Mouse (Mus musculus) adrenal gland (tissue): ENCODE measurements around the gene Tubd1.

Experiments used
- intact Hi-C: fragments of 180-260 bp; cut with DNase I; formaldehyde crosslinking; loops from one replicate; pipeline ENCODE4 v1.15.1; 2025
- microRNA-seq, 2 experiments: library from miRNA; unstranded; fragments of <30 nt; microRNA quantifications; one replicate each; pipeline ENCODE4; 2019

Gene Tubd1

DNA sequence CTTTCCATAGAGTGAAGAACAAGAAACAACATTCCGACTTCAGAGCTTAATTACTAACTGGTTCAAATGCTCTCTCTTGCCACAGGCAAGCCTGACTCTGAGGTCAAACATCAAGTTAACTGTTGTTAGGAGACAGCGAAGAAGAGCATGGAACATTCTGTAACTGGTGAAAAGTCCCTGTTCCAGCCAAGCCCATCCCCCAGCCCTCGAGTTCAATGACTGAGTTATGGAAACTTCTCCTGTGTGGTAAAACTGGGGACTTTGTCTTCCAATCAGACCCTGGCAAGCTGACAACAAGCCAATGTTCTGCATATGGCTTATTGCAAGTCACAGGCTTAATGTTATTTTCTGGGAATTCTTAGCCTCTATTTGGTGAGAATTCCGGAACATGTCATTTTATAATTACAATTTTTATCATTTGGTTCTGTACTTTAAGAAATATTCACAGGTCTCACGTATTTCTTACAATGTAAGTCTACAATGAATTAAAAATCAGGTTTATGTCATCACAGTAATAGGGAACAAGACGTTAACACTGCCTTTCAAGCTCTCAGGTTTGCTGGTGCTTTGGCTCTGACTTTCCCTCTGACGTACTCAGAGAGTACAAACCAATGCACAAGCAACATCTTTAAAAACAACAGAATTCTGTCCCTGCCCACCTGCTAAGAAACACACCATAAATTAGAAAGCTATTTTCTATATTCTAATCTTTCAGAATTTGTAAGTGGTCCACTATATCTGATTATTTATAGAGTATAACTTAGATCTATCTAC is 51.6 kb downstream of the Tubd1 start:
- intact Hi-C loops, result no loop called here

DNA sequence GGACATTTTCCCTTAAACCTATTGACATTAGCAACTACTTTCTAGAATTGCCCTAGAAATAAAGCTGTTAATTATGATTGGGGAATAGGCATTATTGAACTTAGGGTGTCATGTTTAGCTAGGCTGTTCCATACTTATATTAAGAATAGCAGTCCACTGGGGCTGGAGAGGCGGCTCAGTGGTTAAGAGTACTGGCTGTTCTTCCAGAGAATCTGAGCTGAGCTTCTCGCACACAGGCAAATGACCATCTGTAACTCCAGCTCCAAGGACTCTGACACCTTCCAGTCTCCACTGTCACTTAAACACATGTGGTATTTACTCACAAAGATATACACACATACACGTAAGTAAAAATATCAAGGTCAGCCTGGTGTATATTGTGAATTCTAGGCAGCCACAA is 52.2 kb downstream of the Tubd1 start:
- intact Hi-C loops, result no loop called here

DNA sequence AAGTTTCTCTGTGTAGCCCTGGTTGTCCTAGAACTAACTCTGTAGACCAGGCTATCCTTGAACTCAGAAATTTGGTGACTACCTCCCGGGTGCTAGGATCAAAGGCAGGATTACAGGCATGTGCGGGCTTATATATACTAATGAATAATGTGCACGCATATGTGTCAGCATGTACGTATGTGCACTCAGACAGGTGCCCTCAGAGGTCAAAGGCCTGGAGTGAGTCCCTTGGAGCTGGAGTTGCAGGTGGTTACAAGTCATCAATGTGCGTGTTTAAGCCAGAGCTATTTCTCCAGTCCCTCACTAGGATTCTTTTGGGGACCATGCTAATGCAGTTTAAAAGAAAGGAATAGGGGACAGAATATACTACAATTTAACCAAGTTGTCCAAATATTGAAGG is 53.4 kb downstream of the Tubd1 start:
- intact Hi-C loops, result no loop called here

DNA sequence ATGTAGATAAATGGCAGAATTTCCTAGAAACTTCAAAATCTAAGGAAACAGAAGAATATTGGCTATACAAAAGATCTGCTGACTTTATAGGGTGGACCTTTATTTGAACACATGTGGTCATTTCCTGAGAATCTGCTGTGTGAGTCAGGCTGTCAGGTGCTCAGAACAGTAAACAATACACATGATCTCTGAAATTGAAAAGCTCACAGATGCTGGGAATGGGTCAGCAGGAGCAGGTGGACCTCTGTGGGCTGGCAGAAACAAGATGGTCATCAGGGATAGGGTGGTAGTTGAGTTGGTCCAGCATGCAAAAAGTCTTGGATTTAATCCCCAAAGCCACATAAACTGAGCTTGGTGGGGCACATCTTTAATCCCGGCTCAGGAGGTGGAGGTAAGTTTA is 53.8 kb downstream of the Tubd1 start:
- intact Hi-C loops, result no loop called here

DNA sequence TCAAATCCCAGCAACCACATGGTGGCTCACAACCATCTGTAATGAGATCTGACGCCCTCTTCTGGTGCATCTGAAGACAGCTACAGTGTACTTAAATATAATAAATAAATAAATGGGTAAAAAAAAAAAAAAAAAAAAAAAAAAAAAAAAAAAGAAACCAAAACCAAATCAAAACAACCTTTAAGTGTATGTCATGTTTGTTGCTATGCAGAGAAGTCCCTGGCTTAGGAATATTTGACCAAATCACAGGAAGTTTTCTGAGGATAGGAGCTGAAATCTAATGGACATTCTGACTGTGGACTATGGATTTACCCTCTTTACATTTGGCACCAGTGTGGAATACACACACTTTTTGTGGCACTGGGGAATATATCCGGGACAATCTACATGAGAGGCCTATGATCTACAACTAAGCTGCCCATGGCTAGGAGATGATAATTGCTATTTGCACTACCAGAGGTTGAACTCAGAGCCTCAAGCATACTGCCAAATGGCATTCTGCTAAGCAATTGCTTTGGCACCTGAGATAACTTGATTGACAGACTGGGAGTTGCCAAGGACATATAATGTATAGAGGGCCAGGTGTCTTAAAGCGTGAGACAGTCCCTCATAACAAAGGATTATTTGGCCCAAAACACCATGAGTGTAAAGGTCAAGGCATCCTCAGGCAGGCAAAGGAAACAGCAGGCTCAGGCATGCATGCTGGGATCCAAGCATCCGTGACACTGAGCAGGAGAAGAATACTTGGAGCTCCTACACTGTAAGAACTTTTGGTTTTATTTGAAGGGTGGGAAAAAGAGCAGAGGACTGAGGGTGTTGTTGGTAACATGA is 54.8 kb downstream of the Tubd1 start:
- intact Hi-C loops, result no loop called here

DNA sequence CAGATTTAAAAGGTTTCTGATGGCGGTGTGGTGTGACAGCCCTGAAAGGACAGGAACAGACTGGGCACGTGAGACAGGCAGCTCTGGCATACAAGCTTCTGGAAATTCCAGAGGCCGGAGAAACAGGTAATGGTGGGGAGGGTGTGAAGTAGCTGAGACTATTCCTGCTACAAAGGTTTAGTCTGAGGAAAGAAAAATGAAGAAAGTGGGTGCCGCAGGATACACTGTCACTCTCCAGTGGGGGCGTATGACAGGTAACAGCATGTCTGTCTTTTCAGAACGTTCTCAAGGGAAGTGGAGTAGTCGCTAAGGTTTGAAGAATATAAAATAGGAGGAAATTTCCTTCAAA is 55.4 kb downstream of the Tubd1 start:
- intact Hi-C loops, result no loop called here

DNA sequence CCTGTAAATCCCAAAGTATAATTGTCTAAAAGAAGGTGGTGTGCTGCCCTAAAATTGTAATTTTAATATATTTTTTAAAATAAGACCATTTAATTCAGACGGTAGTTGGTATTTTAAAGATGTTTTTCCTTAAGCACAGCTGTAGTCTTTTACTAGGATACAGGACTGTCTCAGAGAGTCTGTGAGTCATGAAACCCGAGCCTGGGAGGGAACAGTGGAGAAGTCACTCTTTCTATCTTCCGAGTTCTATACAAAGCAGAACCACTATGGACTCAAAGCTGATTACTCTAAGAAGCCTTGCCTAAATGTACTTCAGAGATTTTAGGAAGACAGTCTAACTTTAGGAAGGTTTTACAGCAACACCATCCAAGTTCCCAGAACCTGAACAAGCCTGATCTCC is 57.3 kb downstream of the Tubd1 start:
- intact Hi-C loops, result no loop called here

DNA sequence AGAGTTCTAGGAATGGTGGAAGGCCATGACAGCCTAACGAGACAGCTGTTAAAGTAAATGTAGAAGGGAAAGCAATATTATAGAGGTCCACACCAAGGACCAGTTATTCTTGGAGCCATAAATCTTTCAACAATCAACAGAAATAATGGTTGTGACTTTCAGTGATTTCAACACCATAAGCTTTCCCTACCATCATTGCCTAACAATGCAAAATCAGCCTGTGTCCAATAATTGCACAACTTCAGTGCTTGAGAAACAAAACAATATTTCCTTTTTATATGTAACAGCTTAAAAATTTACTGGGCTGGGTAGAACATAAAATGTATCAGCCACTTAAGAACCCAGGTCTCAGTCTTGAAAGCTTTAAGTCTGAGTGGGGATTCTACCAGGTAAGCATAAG is 58.9 kb downstream of the Tubd1 start:
- intact Hi-C loops, result no loop called here

DNA sequence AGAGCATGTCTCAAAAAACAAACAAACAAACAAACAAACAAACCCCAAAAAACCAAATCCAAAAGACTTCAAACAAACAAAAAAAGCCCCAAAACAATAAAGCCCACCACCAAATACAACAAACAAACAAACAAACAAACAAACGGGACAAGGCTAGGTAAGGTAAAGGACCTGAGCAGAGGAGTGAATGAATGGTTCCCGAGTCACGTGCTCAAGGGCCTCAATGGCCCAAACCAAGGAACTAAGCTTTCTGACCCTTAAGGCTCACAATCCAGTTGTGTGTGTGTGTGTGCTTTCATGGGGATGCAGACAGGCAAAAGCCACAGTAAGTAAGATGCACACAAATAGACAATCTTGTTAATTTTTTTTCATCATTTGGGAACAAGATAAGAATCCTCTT is 59.5 kb downstream of the Tubd1 start:
- intact Hi-C loops, result no loop called here

DNA sequence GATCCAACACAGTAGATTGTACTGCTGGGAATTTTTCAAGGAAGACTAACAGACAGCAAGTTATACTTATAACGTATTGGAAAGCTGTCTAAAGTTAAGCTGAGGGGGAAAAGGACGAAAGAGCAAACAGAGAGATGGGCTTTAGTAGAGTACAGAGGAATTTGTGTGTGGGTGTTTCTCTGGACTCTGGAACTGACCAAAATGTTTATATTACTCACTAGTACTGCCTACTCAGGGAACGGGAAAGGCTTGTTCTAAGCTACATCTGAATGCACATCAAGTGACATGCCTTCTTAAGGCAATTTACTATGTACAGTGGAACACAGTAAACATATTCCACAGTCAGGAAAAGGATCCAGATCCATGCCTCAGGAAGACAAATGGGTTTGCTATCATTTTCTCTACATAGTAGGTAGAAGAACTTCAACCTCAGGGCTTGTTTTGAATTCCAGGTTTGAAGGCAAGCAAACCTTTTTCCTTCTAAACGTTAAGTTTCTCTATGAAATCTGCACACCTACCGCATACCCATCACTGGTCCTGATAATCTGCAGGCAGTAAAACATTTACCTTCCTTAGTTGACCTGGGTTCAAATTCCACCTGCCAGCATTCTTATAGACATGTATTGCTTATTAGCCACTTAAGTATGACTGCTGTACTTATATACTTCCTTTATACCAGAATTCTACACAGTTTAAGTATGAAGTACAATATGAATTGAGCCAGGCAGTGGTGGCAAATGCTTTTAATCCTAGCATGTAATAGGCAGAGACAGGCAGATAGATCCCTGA is 60.1 kb downstream of the Tubd1 start:
- intact Hi-C loops, result no loop called here

DNA sequence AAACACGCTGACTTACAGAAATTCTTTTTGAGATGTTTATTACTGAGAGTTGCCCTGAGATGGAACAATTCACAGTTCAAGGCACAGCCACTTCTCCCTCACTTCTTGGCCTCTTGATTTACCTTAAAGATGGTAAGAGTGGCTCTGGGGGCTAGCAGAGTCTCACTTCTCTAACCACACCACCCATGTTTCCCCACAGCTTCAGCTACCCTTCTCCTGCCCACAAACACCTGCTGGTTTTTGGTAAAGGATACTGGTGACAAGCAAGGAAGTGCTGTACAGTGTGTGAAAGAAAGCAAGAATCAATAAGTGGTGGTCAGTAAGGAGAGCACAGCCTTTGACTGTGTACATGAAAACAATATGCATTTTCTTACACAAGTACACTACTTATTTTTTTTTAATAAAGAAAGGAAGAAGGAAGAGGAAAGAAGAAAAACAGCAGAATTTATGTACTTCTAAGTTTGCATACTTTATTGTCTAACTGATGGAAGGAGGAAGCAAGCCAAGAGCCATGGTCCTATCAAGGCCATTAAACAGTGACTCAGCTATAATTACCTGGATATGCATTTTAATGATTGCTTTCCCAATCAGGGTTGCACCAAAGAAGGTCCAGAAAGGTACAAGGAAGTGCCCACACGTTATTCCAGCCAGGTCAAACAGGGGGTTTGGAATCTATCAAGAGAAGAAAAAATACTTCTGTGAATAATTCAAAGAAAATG is 62.0 kb downstream of the Tubd1 start:
- intact Hi-C loops, result no loop called here

DNA sequence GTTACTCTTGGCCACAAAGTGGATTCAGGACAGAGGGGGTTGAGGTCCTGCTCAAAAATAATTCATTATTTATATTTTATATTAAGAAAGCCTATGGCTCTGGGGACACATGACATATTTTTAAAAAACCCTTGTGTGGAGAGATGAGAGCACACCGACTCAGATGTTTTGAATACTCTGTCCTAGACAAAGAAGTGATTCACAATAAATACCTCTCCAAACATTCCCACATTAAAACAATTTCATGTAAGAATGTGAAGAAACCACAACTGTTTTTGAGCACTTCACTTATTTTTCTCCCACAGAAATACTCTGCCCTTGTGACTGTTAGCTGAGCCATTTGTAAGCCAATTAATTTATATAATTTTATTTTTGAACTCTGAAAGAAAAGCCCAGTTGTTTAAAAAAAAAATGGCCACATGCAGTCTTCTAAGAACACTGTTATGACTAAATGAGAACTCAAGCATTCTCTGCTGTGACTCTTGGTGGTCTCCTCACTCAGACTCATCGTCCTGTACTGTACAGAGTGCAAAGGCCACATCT is 63.1 kb downstream of the Tubd1 start:
- intact Hi-C loops, result no loop called here

DNA sequence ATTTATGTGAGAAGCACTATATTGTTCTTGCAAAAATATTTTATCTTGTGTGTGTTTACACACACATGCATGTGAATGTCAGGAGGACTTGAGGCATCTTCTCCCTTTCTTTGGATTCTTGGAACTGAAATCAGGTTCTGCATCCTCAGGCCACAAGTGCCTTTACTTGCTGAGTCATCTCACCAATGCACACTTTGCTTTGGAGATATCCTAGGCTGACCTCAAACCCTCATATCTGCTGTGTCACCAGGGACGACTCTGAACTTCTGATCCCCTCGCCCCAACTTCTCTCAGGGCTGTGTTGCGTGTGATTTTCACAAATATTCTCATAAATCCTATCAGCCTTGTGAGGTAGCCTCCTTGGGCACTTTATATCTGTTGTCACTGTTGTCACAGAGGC is 65.4 kb downstream of the Tubd1 start:
- intact Hi-C loops, result no loop called here

DNA sequence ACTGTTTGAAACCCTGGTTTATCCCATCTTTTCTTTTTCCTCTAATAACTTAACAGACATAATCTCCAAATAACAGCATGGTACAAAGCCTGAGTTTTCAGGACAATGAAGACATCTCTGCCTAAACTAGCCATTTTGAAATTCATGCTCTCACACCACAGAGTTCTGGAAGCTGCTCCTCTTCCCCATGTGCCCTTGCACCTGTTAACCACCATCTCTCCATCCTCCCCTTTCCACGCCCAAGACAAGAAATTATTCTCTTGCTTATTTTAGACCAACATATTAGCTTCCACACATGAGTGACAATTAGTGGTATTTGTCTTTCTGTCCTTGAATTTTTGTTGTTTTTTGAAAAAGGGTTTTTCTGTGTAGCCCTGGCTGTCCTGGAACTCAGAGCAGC is 67.2 kb downstream of the Tubd1 start:
- intact Hi-C loops, result no loop called here

DNA sequence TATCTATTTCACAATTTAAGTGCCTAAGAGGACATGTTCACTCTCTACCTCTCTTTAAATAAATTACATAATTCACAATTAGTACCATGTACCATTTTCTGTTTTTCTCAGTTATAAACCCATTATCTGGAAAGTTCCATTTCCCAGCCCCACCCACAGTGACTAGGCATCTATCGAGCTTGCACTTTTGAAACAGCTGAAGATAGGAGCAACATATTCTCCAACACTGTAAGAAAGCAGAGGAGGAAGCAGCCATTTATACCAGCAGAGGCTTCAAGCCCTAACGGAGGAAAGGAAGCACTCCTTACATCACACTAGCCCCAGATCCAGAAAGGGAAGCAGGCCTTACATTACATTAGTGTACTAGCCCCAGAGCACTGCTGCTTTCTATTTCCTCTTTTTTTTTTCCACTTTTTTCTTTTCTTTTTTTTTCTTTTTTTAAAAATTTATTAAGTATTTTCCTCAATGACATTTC is 69.3 kb downstream of the Tubd1 start:
- intact Hi-C loops, result no loop called here

DNA sequence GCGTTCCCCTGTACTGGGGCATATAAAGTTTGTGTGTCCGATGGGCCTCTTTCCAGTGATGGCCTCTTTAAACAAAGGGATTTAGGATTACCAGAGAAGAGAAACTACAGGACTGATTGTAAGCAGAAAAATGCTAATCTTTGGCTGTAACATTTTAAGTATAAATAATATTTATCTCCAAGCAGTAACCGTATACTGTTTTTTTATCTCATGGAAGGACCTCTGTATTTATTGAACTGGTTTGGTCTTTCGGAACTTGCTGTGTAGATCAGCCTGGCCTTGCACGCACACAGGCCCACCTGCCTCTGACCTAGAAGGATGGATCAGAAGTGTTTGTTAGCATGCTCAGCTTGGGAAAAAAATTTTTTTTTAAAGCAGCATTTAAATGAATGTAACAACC is 69.8 kb downstream of the Tubd1 start:
- intact Hi-C loops, result no loop called here

Small RNA genes within 50 kb of the gene (microRNA-seq; reads per million reads assigned to microRNA genes)
- gene Mir21a, result 6,130 to 10,219 reads per million in 2 experiments
